Comparison of ENCODE assay signal across 8 mouse cellular contexts in genomic region chr19:6234337-6235083, GRCm38 (mm10). TPM values are rescaled to one million over a fixed set of nuclear protein-coding genes. Genes with fewer than 3 reads are reported as not detected.
DNase-seq lines count a peak whose midpoint lies in the region; ATAC-seq and TF ChIP-seq lines count a peak whose summit lies in the region.

No protein-coding gene starts in this region.

- intact Hi-C loops in left cerebral cortex, postnatal 4 days (cut with DNase I): no loop called here

- H3K4me3 ChIP-seq in ES-E14 (ENCODE audit: insufficient read depth in 1 of 2, low read depth in 1 of 2, low read length in 2 of 2, poor library complexity in 1 of 2, severe bottlenecking in 1 of 2): peak overlapping the region; percentile 78 to 80; a peak in 3 of 4 replicates
- H3K4me3 ChIP-seq in forebrain, embryonic 14.5 days (ENCODE audit: low read depth, low read length): peak overlapping the region; percentile 80
- peak overlapping the region; percentile 79 for H3K4me3 ChIP-seq in limb, embryonic 13.5 days
- H3K4me3 ChIP-seq in midbrain, embryonic 16.5 days (ENCODE audit: low read depth, low read length): peak overlapping the region; percentile 91

- WGBS in forebrain, embryonic 14.5 days: 66% methylated on average over 11 of the region's 11 CpGs
- WGBS in limb, embryonic 13.5 days: 68% methylated on average over 11 of the region's 11 CpGs
- 67% methylated on average over 11 of the region's 11 CpGs for WGBS in midbrain, embryonic 16.5 days

- H3K4me2 ChIP-seq in forebrain, embryonic 14.5 days (ENCODE audit: low read length): peak overlapping the region; percentile 76
- peak overlapping the region; percentile 78 for H3K4me2 ChIP-seq in limb, embryonic 13.5 days (replicated peaks)
- H3K4me2 ChIP-seq in midbrain, embryonic 16.5 days (ENCODE audit: low read length): peak overlapping the region; percentile 68

- no peak overlapping the region for H3K27ac ChIP-seq in ES-E14 (ENCODE audit: insufficient read depth, low read depth, low read length, poor library complexity, severe bottlenecking)
- H3K27ac ChIP-seq in forebrain, embryonic 14.5 days (ENCODE audit: low read depth, low read length): no peak overlapping the region
- no peak overlapping the region for H3K27ac ChIP-seq in limb, embryonic 13.5 days
- H3K27ac ChIP-seq in midbrain, embryonic 16.5 days (ENCODE audit: low read length): no peak overlapping the region

- H3K9ac ChIP-seq in ES-E14 (ENCODE audit: insufficient read depth, low read depth, low read length, poor library complexity, severe bottlenecking): no peak overlapping the region
- peak overlapping the region; percentile 88 for H3K9ac ChIP-seq in forebrain, embryonic 14.5 days (ENCODE audit: low read length)
- peak overlapping the region; percentile 84 for H3K9ac ChIP-seq in limb, embryonic 13.5 days
- H3K9ac ChIP-seq in midbrain, embryonic 16.5 days (ENCODE audit: low read depth, low read length): peak overlapping the region; percentile 93

- H3K9me3 ChIP-seq in ES-E14 (ENCODE audit: control insufficient read depth, insufficient read depth, low read depth, low read length): no peaks in the 10 kb centered on the region
- H3K9me3 ChIP-seq in forebrain, embryonic 14.5 days (replicated peaks; ENCODE audit: control insufficient read depth, low read length): no peaks in the 10 kb centered on the region
- H3K9me3 ChIP-seq in limb, embryonic 13.5 days: no peaks in the 10 kb centered on the region
- no peaks in the 10 kb centered on the region for H3K9me3 ChIP-seq in midbrain, embryonic 16.5 days (replicated peaks; ENCODE audit: control insufficient read depth, low read length, poor library complexity, severe bottlenecking)

- in situ Hi-C loops in ES-E14 (cut with MboI; ENCODE audit: low sequenced_read_pairs in 2 of 2, unreplicated experiment in 2 of 2): no loop called here

- no peak for ATAC-seq in forebrain, embryonic 14.5 days
- no peak for ATAC-seq in limb, embryonic 13.5 days (ENCODE audit: low FRiP score, low read depth)
- no peak for ATAC-seq in midbrain, embryonic 16.5 days
- ATAC-seq in activated CD4-positive, CD25-positive, alpha-beta regulatory T cell, adult 4 months: no peak

- H3K36me3 ChIP-seq in ES-E14 (ENCODE audit: control insufficient read depth, insufficient read depth, low read length, poor library complexity, severe bottlenecking): peaks cover 9% of the 10 kb centered on the region
- peaks cover 34% of the 10 kb centered on the region for H3K36me3 ChIP-seq in forebrain, embryonic 14.5 days (ENCODE audit: control insufficient read depth, insufficient read depth, low read length)
- peaks cover 42% of the 10 kb centered on the region for H3K36me3 ChIP-seq in limb, embryonic 13.5 days
- H3K36me3 ChIP-seq in midbrain, embryonic 16.5 days (ENCODE audit: control insufficient read depth, insufficient read depth, low read length): peaks cover 20% of the 10 kb centered on the region

- no peaks in the 10 kb centered on the region for H3K27me3 ChIP-seq in forebrain, embryonic 14.5 days (replicated peaks; ENCODE audit: control insufficient read depth, insufficient read depth, low read length)
- no peaks in the 10 kb centered on the region for H3K27me3 ChIP-seq in limb, embryonic 13.5 days
- no peaks in the 10 kb centered on the region for H3K27me3 ChIP-seq in midbrain, embryonic 16.5 days (ENCODE audit: control insufficient read depth, insufficient read depth, low read depth, low read length)

- H3K4me1 ChIP-seq in ES-E14 (ENCODE audit: control insufficient read depth in 2 of 2, insufficient read depth in 2 of 2, low read length in 2 of 2, poor library complexity in 1 of 2): peaks cover 6 to 16% of the 10 kb centered on the region in 2 experiments; a peak in 3 of 4 replicates
- peaks cover 9% of the 10 kb centered on the region; the same call in 1 of the 2 replicates for H3K4me1 ChIP-seq in forebrain, embryonic 14.5 days (ENCODE audit: control insufficient read depth, insufficient read depth, low read length)
- H3K4me1 ChIP-seq in limb, embryonic 13.5 days: peaks cover 13% of the 10 kb centered on the region
- peaks cover 16% of the 10 kb centered on the region for H3K4me1 ChIP-seq in midbrain, embryonic 16.5 days (ENCODE audit: control insufficient read depth, insufficient read depth, low read length)

- no peak for DNase-seq in ES-E14 (ENCODE audit: low read depth, low spot score)
- DNase-seq in adrenal gland, postnatal 25 days: peak; percentile 57
- DNase-seq in forebrain, embryonic 14.5 days (ENCODE audit: low spot score): no peak
- DNase-seq in gastrocnemius, postnatal 4 days (ENCODE audit: low spot score in 2 of 2): no peak
- DNase-seq in left cerebral cortex, postnatal 4 days: no peak

TF ChIP-seq in ES-E14, 5 proteins besides CTCF, POLR2A, EP300 and RAD21:
- TF ChIP-seq ZNF384 (IDR thresholded peaks at IDR 0.05; ENCODE audit: low read depth, low read length) (no peak), CHD2 (IDR thresholded peaks at IDR 0.05; ENCODE audit: low read depth, low read length) (no peak), MAFK (IDR thresholded peaks at IDR 0.05; ENCODE audit: insufficient read depth, low read depth, low read length) (no peak), HCFC1 (IDR thresholded peaks at IDR 0.05; ENCODE audit: borderline replicate concordance, insufficient read depth, low read length) (no peak), ZC3H11A (IDR thresholded peaks at IDR 0.05; ENCODE audit: borderline replicate concordance, low read depth, low read length) (no peak)

RNA-seq across cellular contexts. Expression of gene Ppp2r5b, which starts 1.2 kb away (rescaled TPM):
- total RNA-seq in ES-E14 (2012; rRNA removed): 22.8 and 24.8 TPM in 2 replicates
- 95.5 and 103 TPM in 2 replicates for total RNA-seq in adrenal gland, postnatal 25 days (2021)
- polyA plus RNA-seq in forebrain, embryonic 14.5 days (2014; fragmentation: Nextera tagmentation; extraction: Ambion mirVana): 74.3 and 98.9 TPM in 2 replicates
- polyA plus RNA-seq in limb, embryonic 13.5 days (2015; fragmentation: Nextera tagmentation; extraction: Ambion mirVana): 23.9 and 29.0 TPM in 2 replicates
- polyA plus RNA-seq in midbrain, embryonic 16.5 days (2015; fragmentation: Nextera tagmentation; extraction: Ambion mirVana): 149 and 165 TPM in 2 replicates
- polyA plus RNA-seq in activated CD4-positive, CD25-positive, alpha-beta regulatory T cell, adult 4 months (2017; shearing (Covaris generic)): 1 to 10 TPM; 1.4 to 1.5 TPM
- 10 to 100 TPM; 26.2 to 26.4 TPM for total RNA-seq in gastrocnemius, postnatal 4 days (2021)
- total RNA-seq in left cerebral cortex, postnatal 4 days (2021): 100 to 1,000 TPM; 189 to 193 TPM

RNA-seq across cellular contexts. Expression of gene Atg2a, which starts 7.0 kb away (rescaled TPM):
- total RNA-seq in ES-E14 (2012; rRNA removed): 31.8 and 45.0 TPM in 2 replicates
- 33.8 and 47.0 TPM in 2 replicates for total RNA-seq in adrenal gland, postnatal 25 days (2021)
- polyA plus RNA-seq in forebrain, embryonic 14.5 days (2014; fragmentation: Nextera tagmentation; extraction: Ambion mirVana): 7.9 and 9.6 TPM in 2 replicates
- polyA plus RNA-seq in limb, embryonic 13.5 days (2015; fragmentation: Nextera tagmentation; extraction: Ambion mirVana): 8.6 and 10.7 TPM in 2 replicates
- polyA plus RNA-seq in midbrain, embryonic 16.5 days (2015; fragmentation: Nextera tagmentation; extraction: Ambion mirVana): 12.9 and 15.5 TPM in 2 replicates
- polyA plus RNA-seq in activated CD4-positive, CD25-positive, alpha-beta regulatory T cell, adult 4 months (2017; shearing (Covaris generic)): 10 to 100 TPM in 1 of 2 experiments, 1 to 10 TPM in 1; 7.4 to 17.2 TPM
- total RNA-seq in gastrocnemius, postnatal 4 days (2021): 10 to 100 TPM; 15.5 to 16.7 TPM
- 10 to 100 TPM; 29.3 to 29.7 TPM for total RNA-seq in left cerebral cortex, postnatal 4 days (2021)

RNA-seq across cellular contexts. Expression of gene Gpha2, which starts 8.3 kb away (rescaled TPM):
- total RNA-seq in ES-E14 (2012; rRNA removed): 3.9 and 5.9 TPM in 2 replicates
- total RNA-seq in adrenal gland, postnatal 25 days (2021): 20.1 and 25.8 TPM in 2 replicates
- 0.30 TPM in 1 of 2 replicates, not detected in the other for polyA plus RNA-seq in forebrain, embryonic 14.5 days (2014; fragmentation: Nextera tagmentation; extraction: Ambion mirVana)
- polyA plus RNA-seq in limb, embryonic 13.5 days (2015; fragmentation: Nextera tagmentation; extraction: Ambion mirVana): 3.1 and 4.2 TPM in 2 replicates
- not detected in 2 replicates for polyA plus RNA-seq in midbrain, embryonic 16.5 days (2015; fragmentation: Nextera tagmentation; extraction: Ambion mirVana)
- polyA plus RNA-seq in activated CD4-positive, CD25-positive, alpha-beta regulatory T cell, adult 4 months (2017; shearing (Covaris generic)): not detected
- total RNA-seq in gastrocnemius, postnatal 4 days (2021): not detected
- total RNA-seq in left cerebral cortex, postnatal 4 days (2021): not detected

RNA-seq across cellular contexts. Expression of gene Ehd1, which starts 42.0 kb away (rescaled TPM):
- total RNA-seq in ES-E14 (2012; rRNA removed): 133 and 162 TPM in 2 replicates
- 101 and 126 TPM in 2 replicates for total RNA-seq in adrenal gland, postnatal 25 days (2021)
- 71.3 and 79.8 TPM in 2 replicates for polyA plus RNA-seq in forebrain, embryonic 14.5 days (2014; fragmentation: Nextera tagmentation; extraction: Ambion mirVana)
- polyA plus RNA-seq in limb, embryonic 13.5 days (2015; fragmentation: Nextera tagmentation; extraction: Ambion mirVana): 73.1 and 82.9 TPM in 2 replicates
- 99.6 and 103 TPM in 2 replicates for polyA plus RNA-seq in midbrain, embryonic 16.5 days (2015; fragmentation: Nextera tagmentation; extraction: Ambion mirVana)
- polyA plus RNA-seq in activated CD4-positive, CD25-positive, alpha-beta regulatory T cell, adult 4 months (2017; shearing (Covaris generic)): 10 to 100 TPM; 11.0 to 15.2 TPM
- 10 to 100 TPM; 91.3 to 93.9 TPM for total RNA-seq in gastrocnemius, postnatal 4 days (2021)
- total RNA-seq in left cerebral cortex, postnatal 4 days (2021): 10 to 100 TPM; 87.1 to 87.7 TPM

RNA-seq across cellular contexts. Expression of gene Majin, which starts 50.3 kb away (rescaled TPM):
- total RNA-seq in ES-E14 (2012; rRNA removed): 0.63 and 1.6 TPM in 2 replicates
- 0.76 and 2.9 TPM in 2 replicates for total RNA-seq in adrenal gland, postnatal 25 days (2021)
- polyA plus RNA-seq in forebrain, embryonic 14.5 days (2014; fragmentation: Nextera tagmentation; extraction: Ambion mirVana): not detected in 2 replicates
- not detected in 2 replicates for polyA plus RNA-seq in limb, embryonic 13.5 days (2015; fragmentation: Nextera tagmentation; extraction: Ambion mirVana)
- polyA plus RNA-seq in midbrain, embryonic 16.5 days (2015; fragmentation: Nextera tagmentation; extraction: Ambion mirVana): not detected in 2 replicates
- under 1 TPM in 1 of 2 experiments, not detected in 1; 0.60 TPM for polyA plus RNA-seq in activated CD4-positive, CD25-positive, alpha-beta regulatory T cell, adult 4 months (2017; shearing (Covaris generic))
- not detected for total RNA-seq in gastrocnemius, postnatal 4 days (2021)
- total RNA-seq in left cerebral cortex, postnatal 4 days (2021): not detected
